Mouse (Mus musculus): ENCODE measurements around the gene Bmp6. TPM values are rescaled to one million over a fixed set of nuclear protein-coding genes. Genes with fewer than 3 reads are reported as not detected.

Bmp6 gene
- polyA plus RNA-seq, 1 experiment from 2014 or later = 0.31 TPM

DNA sequence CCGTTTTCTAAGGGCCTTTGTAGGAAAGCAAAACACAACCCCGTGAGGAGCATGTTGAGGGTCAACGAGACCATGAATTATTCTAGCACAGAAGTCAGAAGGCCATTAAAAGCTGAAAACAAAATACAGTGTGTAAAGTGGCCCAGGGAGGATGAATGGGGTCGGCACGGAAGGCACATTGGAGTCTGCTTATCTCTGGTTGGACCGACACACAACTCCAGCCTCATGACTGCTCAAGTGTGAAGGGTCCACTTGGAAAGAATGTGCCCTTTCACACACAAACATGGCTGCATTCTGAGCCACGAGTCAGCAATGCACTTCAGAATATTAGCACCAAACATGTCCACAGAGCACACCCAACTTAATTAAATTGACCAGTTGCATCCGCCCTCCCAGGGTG is 84.8 kb downstream of the Bmp6 start:
- ATAC-seq (no peak), DNase-seq (no peak)
- Histone ChIP-seq H3K27me3 (ENCODE audit: insufficient read depth, low read length) (no peaks in the 10 kb centered on the region), H3K4me2 (ENCODE audit: low read depth, low read length) (no peak overlapping the region), H3K9ac (replicated peaks) (no peak overlapping the region), H3K27ac (ENCODE audit: low read depth) (no peak overlapping the region), H3K9me3 (ENCODE audit: low read length) (0 out of 2 replicates have a peak, but pooled peaks cover 3% of the 10 kb centered on the region), H3K36me3 (replicated peaks; ENCODE audit: insufficient read depth, low read length) (no peaks in the 10 kb centered on the region), H3K4me3 (ENCODE audit: low read depth, low read length) (no peak overlapping the region), H3K4me1 (ENCODE audit: insufficient read depth) (no peaks in the 10 kb centered on the region)
- TF ChIP-seq CTCF (IDR thresholded peaks at IDR 0.05; ENCODE audit: low read depth) (no peak), EP300 (IDR thresholded peaks at IDR 0.05; ENCODE audit: low read depth) (no peak)
- WGBS (ENCODE audit: insufficient replicate concordance) = 71% methylated on average over 8 of the region's 8 CpGs

DNA sequence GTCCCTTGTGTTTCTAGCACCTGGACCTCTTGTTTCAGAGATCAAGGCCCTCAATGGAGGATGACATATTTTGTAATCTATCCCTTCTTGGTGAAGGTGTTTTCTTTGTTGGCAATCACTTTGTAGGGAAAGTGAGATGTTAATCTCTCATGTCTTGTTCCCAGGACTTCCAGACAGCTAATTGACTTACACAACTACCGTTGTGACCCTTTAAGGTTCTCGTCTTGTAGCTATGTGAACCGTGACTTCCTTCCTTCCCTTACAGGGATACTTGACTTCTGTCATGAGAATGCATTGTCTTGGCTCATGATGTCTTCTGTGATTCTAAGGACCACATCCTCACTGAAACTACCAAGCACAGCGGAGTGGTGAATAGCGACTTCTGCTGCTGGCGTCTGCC is 85.2 kb downstream of the Bmp6 start:
- WGBS (ENCODE audit: insufficient replicate concordance) = 63% methylated on average over 6 of the region's 6 CpGs

DNA sequence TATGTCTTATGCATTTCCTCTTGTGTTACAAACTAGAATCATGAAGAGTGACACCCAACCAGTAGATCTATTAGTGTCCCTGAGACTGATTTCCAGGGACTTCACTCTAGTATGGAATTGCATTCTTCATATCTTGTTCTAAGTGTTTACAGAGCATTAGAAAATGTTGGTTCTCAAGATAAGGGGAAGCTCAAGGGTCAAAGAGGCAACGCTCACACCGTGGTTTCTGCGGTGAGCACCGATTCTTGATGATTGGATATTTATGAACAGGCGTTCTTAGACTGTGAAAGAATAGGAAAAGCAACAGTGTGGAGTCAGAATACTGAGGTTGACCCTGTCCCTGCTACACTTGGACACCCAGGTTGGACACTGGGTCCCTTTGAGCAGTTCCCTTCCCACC is 89.9 kb downstream of the Bmp6 start:
- ATAC-seq = no peak
- Histone ChIP-seq H3K27ac (ENCODE audit: low read depth) (no peak overlapping the region), H3K4me2 (ENCODE audit: low read depth, low read length) (no peak overlapping the region), H3K9me3 (ENCODE audit: low read length) (no peaks in the 10 kb centered on the region), H3K4me1 (ENCODE audit: insufficient read depth) (no peaks in the 10 kb centered on the region), H3K9ac (replicated peaks) (no peak overlapping the region), H3K27me3 (ENCODE audit: insufficient read depth, low read length) (no peaks in the 10 kb centered on the region), H3K36me3 (replicated peaks; ENCODE audit: insufficient read depth, low read length) (no peaks in the 10 kb centered on the region), H3K4me3 (ENCODE audit: low read depth, low read length) (no peak overlapping the region)
- no peak for DNase-seq
- 66% methylated on average over 5 of the region's 5 CpGs for WGBS (ENCODE audit: insufficient replicate concordance)
- TF ChIP-seq CTCF (IDR thresholded peaks at IDR 0.05; ENCODE audit: low read depth) (no peak), EP300 (IDR thresholded peaks at IDR 0.05; ENCODE audit: low read depth) (no peak)

More for the DNA sequence above, 85.2 kb downstream of the Bmp6 start:
- Histone ChIP-seq H3K27me3 (ENCODE audit: insufficient read depth, low read length) (no peaks in the 10 kb centered on the region), H3K4me1 (ENCODE audit: insufficient read depth) (no peaks in the 10 kb centered on the region), H3K27ac (ENCODE audit: low read depth) (no peak overlapping the region), H3K36me3 (replicated peaks; ENCODE audit: insufficient read depth, low read length) (no peaks in the 10 kb centered on the region), H3K9me3 (ENCODE audit: low read length) (0 out of 2 replicates have a peak, but pooled peaks cover 3% of the 10 kb centered on the region), H3K4me3 (ENCODE audit: low read depth, low read length) (no peak overlapping the region), H3K9ac (replicated peaks) (no peak overlapping the region), H3K4me2 (ENCODE audit: low read depth, low read length) (no peak overlapping the region)
- DNase-seq = no peak
- ATAC-seq = no peak
- TF ChIP-seq CTCF (IDR thresholded peaks at IDR 0.05; ENCODE audit: low read depth) (no peak), EP300 (IDR thresholded peaks at IDR 0.05; ENCODE audit: low read depth) (no peak)

DNA sequence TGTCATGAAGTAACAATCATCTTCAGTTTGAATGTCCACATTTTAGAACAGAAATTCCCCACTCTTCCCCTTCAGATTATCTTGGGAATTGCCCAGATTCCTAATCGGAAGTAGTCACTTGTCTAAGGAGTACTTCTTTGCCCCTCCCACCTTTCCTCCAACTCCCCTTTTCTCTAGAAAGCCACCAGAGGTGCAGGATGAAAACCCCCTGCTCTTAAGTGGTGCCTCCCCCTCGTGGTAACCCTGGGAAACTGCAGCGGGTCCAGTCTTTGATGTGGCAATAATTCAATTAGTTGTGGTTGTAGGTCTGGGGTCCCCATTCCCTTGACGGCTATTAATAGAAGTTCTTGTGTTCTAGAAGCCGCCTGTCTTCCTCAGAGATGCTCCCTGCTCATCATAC is 93.0 kb downstream of the Bmp6 start:
- DNase-seq (peak; percentile 29), ATAC-seq (no peak)
- H3K4me2 ChIP-seq (ENCODE audit: low read depth, low read length) = no peak overlapping the region
- no peaks in the 10 kb centered on the region for H3K36me3 ChIP-seq (replicated peaks; ENCODE audit: insufficient read depth, low read length)
- TF ChIP-seq CTCF (IDR thresholded peaks at IDR 0.05; ENCODE audit: low read depth) (peak; percentile 71), EP300 (IDR thresholded peaks at IDR 0.05; ENCODE audit: low read depth) (no peak)
- H3K4me1 ChIP-seq (ENCODE audit: insufficient read depth) = no peaks in the 10 kb centered on the region
- no peak overlapping the region for H3K4me3 ChIP-seq (ENCODE audit: low read depth, low read length)
- no peaks in the 10 kb centered on the region for H3K9me3 ChIP-seq (ENCODE audit: low read length)
- 30% methylated on average over 5 of the region's 5 CpGs for WGBS (ENCODE audit: insufficient replicate concordance)
- H3K9ac ChIP-seq (replicated peaks) = no peak overlapping the region
- no peaks in the 10 kb centered on the region for H3K27me3 ChIP-seq (ENCODE audit: insufficient read depth, low read length)
- no peak overlapping the region for H3K27ac ChIP-seq (ENCODE audit: low read depth)

DNA sequence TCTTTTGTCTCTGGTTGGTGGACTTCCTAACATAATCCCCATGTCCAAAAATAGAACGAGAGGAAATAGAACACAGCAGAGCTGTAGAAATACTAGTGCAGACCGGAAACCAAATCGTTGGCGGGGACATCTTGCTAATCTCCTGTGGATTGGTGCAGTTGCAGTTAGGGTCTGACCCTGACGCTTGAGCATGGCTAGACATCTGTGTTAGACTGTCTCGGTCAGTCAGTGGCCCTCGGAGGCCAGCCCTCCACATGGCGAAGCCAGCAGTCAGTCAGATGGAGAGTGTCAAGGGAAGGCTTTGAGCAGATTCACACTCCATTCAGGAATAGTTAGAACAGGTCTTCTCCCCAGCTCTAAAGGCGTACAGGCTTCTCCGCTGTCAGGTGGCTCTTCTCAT is 95.3 kb downstream of the Bmp6 start:
- Histone ChIP-seq H3K4me3 (ENCODE audit: low read depth, low read length) (no peak overlapping the region), H3K27ac (ENCODE audit: low read depth) (no peak overlapping the region), H3K9me3 (ENCODE audit: low read length) (no peaks in the 10 kb centered on the region), H3K4me1 (ENCODE audit: insufficient read depth) (no peaks in the 10 kb centered on the region), H3K4me2 (ENCODE audit: low read depth, low read length) (no peak overlapping the region), H3K27me3 (ENCODE audit: insufficient read depth, low read length) (no peaks in the 10 kb centered on the region), H3K9ac (replicated peaks) (no peak overlapping the region), H3K36me3 (replicated peaks; ENCODE audit: insufficient read depth, low read length) (no peaks in the 10 kb centered on the region)
- no peak for DNase-seq
- TF ChIP-seq EP300 (IDR thresholded peaks at IDR 0.05; ENCODE audit: low read depth) = no peak
- TF ChIP-seq CTCF (IDR thresholded peaks at IDR 0.05; ENCODE audit: low read depth) = no peak
- no peak for ATAC-seq
- 73% methylated on average over 10 of the region's 10 CpGs for WGBS (ENCODE audit: insufficient replicate concordance)

DNA sequence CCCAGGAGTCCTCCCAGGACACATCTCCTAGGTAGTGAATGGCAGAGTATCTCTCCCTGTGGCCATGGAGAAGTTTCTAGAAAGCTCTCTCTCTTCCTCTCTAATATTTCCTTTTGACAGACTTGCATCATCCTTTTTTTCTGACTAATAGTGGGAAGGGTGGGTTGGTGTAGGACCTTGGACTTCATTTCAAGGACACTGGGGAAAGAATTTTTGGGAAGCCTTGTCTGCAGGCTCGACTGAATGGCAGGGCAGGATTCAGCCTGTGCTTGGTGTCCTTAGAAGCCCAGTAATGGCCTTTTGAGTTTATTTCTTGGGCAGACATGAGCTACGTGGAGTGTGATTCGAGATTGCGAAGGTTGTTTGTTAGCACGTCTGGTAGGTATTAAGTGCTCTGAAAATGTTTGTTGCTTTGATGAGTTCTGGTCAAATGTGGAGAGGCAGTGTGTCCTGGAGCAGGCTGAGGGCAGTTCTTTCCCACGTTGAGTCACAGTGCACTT is 103.7 kb downstream of the Bmp6 start:
- ATAC-seq = no peak

More for the DNA sequence above, 103.7 kb downstream of the Bmp6 start:
- no peak for DNase-seq
- no peak overlapping the region for H3K4me2 ChIP-seq (ENCODE audit: low read depth, low read length)
- no peaks in the 10 kb centered on the region for H3K36me3 ChIP-seq (replicated peaks; ENCODE audit: insufficient read depth, low read length)
- no peaks in the 10 kb centered on the region for H3K27me3 ChIP-seq (ENCODE audit: insufficient read depth, low read length)
- H3K9me3 ChIP-seq (ENCODE audit: low read length) = no peaks in the 10 kb centered on the region
- H3K4me3 ChIP-seq (ENCODE audit: low read depth, low read length) = no peak overlapping the region
- H3K9ac ChIP-seq (replicated peaks) = no peak overlapping the region
- no peak for TF ChIP-seq CTCF (IDR thresholded peaks at IDR 0.05; ENCODE audit: low read depth)
- no peak for TF ChIP-seq EP300 (IDR thresholded peaks at IDR 0.05; ENCODE audit: low read depth)
- no peak overlapping the region for H3K27ac ChIP-seq (ENCODE audit: low read depth)
- WGBS (ENCODE audit: insufficient replicate concordance) = 73% methylated on average over 6 of the region's 6 CpGs
- H3K4me1 ChIP-seq (ENCODE audit: insufficient read depth) = no peaks in the 10 kb centered on the region
